Mouse (Mus musculus) thymus, postnatal 4 days (tissue): Measurements from ENCODE around the gene Ssr2.
A peak's percentile ranks its signal among the peaks of the same experiment; 100 is the strongest.
"Not testable (repeated sequence)": the region's sequence is repeated elsewhere in the genome, so short reads cannot be mapped to it uniquely, and the experiment has no call there.

Experiments
- DNase-seq: peaks from one replicate; pipeline ENCODE4 v3.0.0; 2021

The Ssr2 gene

GRCm38 (mm10) chr3:88605666-88606065, 30.0 kb downstream of the Ssr2 start, which contains the start of gene Arhgef2:
TSS of gene Arhgef2 (plus strand) at chr3:88605966.
- DNase-seq: not testable (repeated sequence)

DNA sequence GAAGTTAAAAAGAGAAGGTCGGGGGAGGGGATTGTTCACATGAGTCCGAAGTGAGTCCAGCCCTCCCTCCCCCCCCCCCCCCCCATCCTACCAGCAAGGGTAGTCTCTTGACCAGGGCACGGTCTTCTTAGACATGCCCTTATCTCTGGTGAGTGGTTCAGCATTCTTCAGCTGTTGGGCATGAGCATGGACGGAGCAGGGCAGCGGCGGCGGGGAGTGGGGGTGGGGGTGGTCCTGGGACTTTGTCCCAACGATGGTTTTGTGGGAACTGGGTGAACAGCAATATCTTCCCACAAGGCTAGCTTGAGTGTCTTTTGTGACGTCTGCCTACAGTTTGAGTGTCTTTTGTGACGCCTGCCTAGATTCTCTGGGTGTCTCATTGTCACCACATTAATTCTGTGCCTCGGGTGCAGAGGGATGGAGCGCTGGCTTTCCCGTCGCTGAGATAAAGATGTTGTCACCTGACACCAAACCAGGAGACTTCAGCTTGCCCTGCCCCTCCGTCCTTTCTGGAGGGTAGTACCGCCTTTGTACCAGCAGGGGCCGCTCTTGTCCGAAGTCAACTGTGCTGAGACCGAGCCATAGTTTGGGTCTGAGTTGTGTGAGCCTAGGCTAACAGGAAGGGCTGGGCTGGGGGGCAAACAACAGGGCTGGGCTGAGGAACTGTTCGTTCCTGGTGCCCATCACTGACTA, 31.5 kb downstream of the Ssr2 start:
- peak; percentile 90 for DNase-seq

DNA sequence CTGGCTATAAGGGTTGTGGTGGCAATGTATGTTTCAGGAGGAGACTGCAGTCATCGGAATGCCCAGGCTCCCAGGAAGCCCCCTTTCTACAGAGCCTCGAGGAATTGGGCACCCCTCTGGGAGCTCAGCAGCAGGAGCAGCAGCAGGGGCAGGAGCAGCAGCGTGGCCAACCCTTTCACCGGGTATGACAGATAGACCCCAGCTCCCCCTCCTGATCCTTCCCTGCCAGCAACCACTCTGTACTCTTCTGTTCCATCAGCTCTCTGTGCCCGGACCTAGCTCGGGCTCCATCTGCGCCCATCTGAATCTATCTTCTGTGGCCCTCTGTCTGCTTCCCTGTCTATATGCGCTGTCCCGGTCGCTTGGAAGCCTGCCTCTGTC, 32.1 kb downstream of the Ssr2 start:
- no peak for DNase-seq

DNA sequence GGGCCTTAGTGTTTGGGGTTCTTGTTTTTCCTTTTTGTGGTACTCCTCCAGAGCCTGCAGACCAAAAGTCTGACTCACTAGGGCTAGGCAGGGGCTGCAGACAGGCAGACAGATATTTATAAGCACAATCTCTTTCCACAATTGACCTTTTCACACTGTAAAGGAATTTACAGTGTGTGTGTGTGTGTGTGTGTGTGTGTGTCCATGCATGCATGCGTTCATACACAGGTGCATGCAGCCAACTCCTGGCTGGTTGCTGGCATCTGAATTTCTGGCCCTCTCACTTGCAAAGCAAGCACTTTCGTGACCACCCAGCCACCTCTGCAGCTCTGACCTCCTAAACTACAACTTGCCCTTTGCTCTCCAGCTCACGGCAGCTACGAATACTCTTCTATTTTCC, 33.4 kb downstream of the Ssr2 start:
- no peak for DNase-seq

- no peak for DNase-seq
These were observed 38.7 kb downstream of the Ssr2 start for GRCm38 (mm10) chr3:88614418-88614817.

GRCm38 (mm10) chr3:88615117-88615516, 39.4 kb downstream of the Ssr2 start:
- DNase-seq: no peak

DNA sequence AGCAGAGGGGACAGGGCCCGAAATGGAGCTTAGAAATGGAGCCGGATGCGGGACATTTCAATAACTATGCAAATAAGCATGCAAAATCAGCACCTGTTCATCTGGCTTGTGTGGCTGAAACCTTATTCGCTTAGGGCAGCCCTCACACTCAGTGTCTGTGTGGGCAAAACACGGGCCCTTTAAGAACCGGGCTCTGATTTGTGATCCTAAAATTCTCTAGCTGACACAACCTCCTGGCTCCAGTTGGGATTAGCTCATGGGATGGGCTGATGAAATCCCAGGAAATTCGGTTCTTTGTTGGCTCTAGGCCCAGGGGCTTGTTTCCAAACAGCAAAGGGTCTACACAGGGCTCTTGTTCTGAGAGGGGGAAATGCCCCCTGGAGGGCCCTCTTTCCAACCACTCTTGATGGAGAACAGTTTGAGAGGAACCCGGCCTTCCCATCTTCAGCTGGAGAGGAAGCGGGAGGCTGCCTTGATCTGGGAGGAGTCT, 40.3 kb downstream of the Ssr2 start:
- no peak for DNase-seq

GRCm38 (mm10) chr3:88616951-88617500, 41.4 kb downstream of the Ssr2 start:
- DNase-seq: no peak

- DNase-seq: no peak
These were observed 42.6 kb downstream of the Ssr2 start for GRCm38 (mm10) chr3:88618074-88618871.

DNA sequence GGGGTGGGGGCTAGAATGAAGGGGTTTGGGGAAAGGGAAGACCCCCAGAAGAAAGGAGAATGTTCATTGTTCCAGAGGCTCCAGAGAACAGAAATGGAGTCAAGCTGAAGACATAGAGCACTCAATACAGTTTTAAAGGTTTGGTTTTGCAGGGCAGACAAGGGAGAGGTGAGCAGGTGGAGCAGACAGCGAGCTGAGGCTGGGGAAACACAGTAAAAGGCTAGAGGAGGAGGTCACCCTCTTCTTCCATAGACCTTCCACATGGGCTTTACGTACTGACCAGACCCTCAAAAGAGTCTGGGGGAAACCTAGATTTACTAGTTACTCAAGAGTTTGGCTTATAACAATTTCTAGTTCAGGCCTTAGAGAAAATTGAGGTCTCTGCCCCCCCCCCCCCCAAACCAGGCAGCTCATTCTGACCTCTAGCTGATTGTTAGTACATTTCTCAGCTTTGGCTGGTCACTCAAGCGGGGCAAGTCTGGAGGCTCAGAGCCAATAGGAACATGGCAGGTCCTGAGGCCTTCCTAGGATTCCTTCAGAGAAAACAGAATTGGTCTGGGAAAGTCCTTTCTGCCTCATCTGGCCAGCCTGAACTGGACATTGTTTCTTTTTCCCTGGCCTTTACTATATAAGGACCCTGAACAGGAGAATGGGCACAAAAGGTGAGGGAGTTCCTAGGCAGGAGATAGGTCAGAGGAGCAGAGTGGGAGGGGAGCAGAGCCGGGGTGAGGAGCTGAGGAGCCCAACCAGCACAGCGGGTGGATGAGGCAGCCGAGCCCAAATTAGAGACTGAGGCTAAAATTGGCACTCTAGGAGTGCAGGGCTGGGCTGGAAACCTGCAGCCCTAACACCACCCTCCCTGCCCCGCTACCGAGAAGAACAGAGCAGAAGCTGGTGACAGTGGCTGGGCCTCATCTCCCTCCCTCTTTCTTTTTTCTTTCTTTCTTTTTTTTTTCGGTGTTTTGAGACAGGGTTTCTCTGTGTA, 43.7 kb downstream of the Ssr2 start:
- DNase-seq: no peak

DNA sequence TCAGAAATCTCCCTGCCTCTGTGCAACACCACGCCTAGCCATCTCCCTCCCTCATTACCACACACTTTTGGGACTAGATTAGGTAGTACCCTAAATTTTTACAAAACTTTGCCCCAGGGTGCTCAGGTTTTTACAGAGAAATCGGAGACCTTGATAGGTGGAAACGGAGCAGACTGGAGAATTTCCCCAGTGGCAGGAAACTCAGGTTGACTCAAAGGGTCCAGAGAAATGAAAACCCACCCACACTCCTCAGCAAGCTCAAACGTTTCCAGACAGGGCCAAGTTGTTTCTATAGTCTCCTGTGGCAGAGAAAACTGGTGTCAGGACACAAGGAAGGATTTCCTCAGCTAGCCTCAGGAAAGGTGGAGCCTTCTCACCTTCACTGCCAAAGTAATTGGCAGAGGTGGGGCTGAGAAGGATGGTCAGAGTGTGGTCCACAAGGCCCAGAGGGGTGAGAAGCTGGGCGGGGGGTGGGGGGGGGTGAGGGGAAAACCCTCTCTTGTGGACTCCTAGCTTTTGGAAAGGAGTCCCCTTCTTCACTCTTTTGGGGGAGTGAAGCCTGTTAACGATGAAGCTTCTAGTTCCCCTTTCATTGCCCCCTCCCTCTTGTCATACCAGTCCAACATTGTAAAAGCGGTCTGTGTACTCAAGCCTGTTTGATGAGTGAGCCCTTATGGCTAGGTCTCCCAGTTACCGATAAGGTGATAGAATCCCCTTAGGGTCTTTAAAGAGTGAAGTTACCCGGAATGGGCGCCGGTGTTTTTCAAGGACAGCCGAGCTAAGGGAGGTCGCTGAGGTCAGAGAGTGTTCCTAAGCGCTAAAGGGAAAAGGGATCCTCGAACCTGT, 44.7 kb downstream of the Ssr2 start:
- no peak for DNase-seq

GRCm38 (mm10) chr3:88620992-88621536, 45.4 kb downstream of the Ssr2 start:
- DNase-seq: peak; percentile 80

DNA sequence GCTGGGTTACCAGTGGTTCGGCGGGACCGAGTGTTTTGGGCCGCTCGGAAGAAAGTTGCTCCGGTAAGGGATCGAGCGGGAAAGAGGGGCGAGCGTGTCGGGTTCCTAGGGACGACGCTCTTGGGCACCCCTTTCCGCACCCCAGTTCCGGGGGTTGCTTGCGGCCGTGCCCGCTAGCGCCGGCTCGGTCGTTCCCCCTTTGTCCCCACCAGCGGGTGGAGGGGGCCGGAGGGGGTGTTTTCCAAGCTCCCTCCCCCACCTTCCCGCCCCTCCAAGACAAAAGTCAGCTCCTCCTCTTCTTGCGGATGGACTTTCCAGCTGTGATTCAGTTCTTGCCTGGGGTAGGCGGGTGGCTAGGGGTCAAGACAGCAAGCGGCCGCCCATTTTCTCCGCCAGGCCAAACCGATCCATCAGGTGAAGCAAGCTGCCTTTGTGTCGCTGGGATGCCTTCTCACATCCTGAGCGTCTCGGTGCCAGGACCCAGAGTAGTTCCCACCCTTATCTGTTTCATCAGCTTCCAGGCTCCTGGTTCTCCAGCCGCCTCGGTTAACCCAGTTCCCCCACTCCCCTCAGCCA, 45.9 kb downstream of the Ssr2 start:
- DNase-seq: peak; percentile 75

DNA sequence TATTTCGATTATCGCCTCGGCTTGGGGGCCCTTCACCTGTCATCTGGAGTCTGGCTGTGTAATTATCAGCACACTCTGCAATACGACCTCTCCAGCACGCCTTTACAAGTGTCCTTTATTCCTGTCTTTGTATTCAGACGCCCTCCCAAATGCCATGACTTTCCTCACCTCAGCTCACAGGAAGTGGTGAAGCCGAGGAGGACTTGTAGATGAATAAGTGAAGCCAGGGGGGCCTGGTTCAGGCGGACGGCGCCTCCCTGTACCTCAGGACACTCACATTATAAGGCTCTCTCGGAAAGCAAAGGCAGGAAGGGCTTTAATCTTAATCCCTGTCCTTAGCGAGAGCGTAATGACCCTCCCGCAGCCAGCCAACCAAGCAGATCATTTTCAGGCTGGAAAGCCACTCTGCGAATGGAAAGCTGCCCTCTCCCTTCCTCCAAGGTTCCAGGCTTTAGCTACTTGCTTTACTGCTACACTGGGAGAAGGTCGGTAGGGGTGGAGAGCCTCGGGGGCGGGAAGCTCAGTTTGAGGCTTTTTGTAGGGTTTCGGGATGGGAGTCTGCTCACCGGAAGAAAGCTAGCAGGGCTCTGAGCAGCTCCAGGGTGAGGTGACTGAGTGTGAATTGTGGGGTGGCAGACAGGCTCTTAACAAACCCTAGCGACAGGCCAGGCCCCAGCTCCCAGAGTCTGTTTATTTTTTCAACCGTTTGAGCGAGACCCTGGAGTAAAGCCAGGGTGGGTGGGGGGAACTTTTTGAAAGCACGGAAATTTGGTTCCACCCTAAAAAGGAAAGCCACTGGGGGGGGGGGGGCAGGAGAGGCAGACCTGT, 46.7 kb downstream of the Ssr2 start:
- peak; percentile 66 for DNase-seq

DNA sequence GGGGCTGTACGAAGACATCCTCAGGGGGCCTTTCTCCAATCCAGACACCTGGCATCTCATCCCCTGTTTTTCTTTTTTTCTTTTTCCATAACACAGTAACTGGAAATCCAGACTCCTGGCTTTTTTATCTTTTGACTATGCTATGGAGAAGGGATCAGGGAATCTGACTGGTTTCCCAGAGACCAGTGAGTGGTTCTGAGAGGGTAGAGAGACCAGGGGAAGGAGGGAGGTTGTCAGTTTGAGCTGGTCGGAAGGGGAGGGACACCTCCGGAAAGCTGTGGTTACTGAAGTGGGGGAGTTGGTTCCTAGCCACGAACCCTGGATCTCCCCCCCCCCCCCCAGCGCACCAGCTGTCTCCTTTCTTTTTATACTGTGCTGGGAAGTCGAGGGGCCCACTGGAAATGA, 47.3 kb downstream of the Ssr2 start:
- peak; percentile 49 for DNase-seq

DNA sequence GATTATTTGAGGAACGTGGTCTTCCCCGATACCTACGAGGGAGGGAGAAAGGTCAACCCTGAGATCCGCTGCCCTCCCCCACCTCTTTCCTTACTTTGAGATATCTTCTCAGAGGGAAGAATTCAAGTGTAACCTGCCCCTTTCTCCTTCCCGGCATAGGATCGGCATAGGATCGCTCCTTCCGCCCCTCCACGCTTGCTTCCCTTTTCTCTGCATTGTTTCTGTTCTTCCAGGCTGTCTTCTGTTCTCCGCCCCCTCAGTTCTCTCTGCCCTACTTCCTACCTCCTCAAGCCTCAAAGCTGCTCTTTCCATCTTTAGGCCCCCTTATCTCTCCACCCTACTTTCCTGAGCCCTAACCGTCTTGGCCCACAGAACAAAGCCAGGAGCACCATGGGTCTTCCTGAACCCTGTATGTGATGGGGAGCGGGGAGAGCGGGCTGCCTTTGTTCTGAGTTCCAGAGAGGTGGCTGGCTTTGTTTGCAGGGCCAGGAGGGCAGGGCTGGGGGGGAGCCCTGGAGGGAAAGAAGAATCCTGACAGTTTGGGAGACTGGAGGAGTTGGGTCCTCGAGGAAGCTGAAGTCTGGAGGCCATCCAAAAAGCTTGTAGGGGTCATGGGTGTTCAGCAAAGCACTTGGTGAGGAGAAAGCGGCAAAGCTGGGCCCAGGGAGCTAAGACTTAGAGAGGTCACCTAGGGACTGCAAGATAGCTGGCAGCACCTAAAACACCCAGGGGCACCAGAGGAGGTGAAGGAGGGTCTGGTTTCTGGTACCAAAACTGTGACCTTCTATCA, 47.9 kb downstream of the Ssr2 start:
- peak; percentile 51 for DNase-seq

- DNase-seq: no peak
These were observed 48.6 kb downstream of the Ssr2 start for GRCm38 (mm10) chr3:88624324-88624723.

DNA sequence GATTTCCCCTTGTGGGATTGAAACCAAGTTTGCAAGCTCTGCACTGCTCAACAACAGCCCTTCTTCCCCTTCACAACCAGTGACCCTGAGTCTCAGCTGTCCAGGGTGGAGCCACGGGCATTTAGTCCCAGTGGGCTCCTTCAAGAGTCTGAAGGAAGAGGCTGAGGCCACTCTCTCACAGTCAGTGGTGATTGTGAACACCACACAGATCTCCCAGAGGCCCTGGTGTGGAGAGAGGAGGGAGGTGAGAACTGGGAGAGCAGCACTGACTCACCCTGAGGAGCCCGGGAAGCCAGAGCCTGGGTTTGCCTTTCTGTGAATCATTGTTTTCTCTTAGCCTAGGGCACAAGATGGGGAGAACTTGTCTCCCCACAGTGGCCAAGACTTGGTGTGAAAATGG, 49.3 kb downstream of the Ssr2 start:
- DNase-seq: no peak

DNA sequence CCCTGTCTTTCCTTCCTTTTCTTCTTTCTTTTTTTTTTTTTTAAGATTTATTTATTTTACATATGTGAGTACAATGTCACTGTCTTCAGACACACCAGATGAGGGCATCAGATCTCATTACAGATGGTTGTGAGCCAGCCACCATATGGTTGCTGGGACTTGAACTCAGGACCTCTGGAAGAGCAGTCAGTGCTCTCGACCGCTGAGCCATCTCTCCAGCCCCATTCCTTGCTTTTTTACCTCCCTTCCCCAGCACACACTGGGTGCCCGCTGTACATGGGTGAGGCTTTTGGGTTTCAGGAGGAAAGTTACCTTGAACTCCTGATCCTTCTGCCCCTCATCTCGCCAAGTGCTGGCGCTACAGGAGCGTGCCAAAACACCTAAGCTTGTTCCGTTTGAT, 49.9 kb downstream of the Ssr2 start:
- DNase-seq: no peak
